Mouse (Mus musculus): Measurements from ENCODE around the gene Nop2. TPM values are rescaled to one million over a fixed set of nuclear protein-coding genes. Genes with fewer than 3 reads are reported as not detected.

Gene Nop2
- polyA plus RNA-seq, 1 experiment: 55.4 TPM

DNA sequence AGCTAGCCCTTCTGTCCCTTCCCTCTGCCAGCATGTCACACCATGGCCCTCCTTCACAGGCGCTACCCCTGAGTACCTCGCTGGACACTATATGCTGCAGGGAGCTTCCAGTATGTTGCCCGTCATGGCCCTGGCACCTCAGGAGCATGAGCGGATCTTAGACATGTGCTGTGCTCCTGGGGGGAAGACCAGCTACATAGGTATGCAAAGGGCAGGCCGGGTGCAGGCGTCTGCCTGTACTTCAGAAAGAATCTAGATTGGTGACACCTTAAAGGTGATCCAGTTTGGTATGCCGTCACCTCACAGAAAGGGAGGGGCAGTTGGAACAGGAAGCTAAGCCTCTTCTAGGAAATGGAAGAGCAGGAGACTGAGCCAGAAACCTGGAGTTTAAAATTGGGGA, 8.0 kb downstream of the Nop2 start:
- Histone ChIP-seq H3K4me3 (no peak overlapping the region), H3K4me2 (ENCODE audit: low read depth) (no peak overlapping the region), H3K79me2 (ENCODE audit: control insufficient read depth, insufficient read depth) (peaks cover 15% of the 10 kb centered on the region), H3K27me3 (ENCODE audit: control insufficient read depth, insufficient read depth, insufficient read length) (no peaks in the 10 kb centered on the region), H3K36me3 (ENCODE audit: control insufficient read depth, insufficient read depth) (peaks cover 35% of the 10 kb centered on the region), H3ac (ENCODE audit: control insufficient read depth, insufficient read length) (no peak overlapping the region)
- TF ChIP-seq REST (IDR thresholded peaks at IDR 0.05; ENCODE audit: insufficient read depth, insufficient read length): no peak
- TF ChIP-seq MYOD1 (IDR thresholded peaks at IDR 0.05; ENCODE audit: control insufficient read depth in 1 of 3, insufficient read length in 2 of 3, low read depth in 2 of 3): no peak
- TF ChIP-seq POLR2AphosphoS2 (IDR thresholded peaks at IDR 0.05; ENCODE audit: insufficient read length, low read depth): no peak
- TF ChIP-seq POLR2A (IDR thresholded peaks at IDR 0.05; ENCODE audit: insufficient read length, low read depth): no peak
- TF ChIP-seq SRF (IDR thresholded peaks at IDR 0.05; ENCODE audit: control insufficient read depth, insufficient read length, low read depth): no peak
- TF ChIP-seq USF1 (IDR thresholded peaks at IDR 0.05; ENCODE audit: low read depth): no peak
- no peak for TF ChIP-seq TCF12 (IDR thresholded peaks at IDR 0.05; ENCODE audit: insufficient read depth, poor library complexity, severe bottlenecking)
- TF ChIP-seq CEBPB (IDR thresholded peaks at IDR 0.05; ENCODE audit: insufficient read depth, poor library complexity, severe bottlenecking): no peak
- TF ChIP-seq MAX (IDR thresholded peaks at IDR 0.05; ENCODE audit: low read depth): no peak
- no peak for TF ChIP-seq E2F4 (IDR thresholded peaks at IDR 0.05; ENCODE audit: insufficient read depth)
- no peak for TF ChIP-seq MYOG (IDR thresholded peaks at IDR 0.05; ENCODE audit: control insufficient read depth in 1 of 3, insufficient read depth in 1 of 3, insufficient read length in 2 of 3, low read depth in 2 of 3)
- no peak for TF ChIP-seq TCF3 (IDR thresholded peaks at IDR 0.05; ENCODE audit: insufficient read length, low read depth)

DNA sequence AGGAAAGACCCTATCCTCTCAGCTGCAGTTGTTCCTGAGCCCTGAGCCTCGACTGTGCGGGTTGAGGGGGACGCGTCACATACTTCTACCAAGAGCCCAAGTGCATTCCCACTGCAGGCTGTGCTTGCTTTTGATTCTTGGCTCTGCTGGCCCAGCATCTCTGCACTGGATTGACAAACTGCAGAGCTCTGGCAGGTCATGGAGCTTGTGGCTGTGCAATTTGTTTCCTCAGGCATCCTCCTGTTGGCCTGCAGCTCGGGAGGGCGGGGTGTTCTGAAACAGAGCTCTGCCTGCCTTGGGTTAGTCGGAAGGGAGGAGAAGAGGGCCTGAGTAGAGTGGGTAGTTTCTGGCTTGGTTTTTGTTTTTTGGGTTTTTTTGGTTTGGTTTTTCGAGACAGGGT, 10.7 kb downstream of the Nop2 start:
- TF ChIP-seq CEBPB (IDR thresholded peaks at IDR 0.05; ENCODE audit: insufficient read depth, poor library complexity, severe bottlenecking) (no peak), USF1 (IDR thresholded peaks at IDR 0.05; ENCODE audit: low read depth) (no peak), SRF (IDR thresholded peaks at IDR 0.05; ENCODE audit: control insufficient read depth, insufficient read length, low read depth) (no peak), TCF12 (IDR thresholded peaks at IDR 0.05; ENCODE audit: insufficient read depth, poor library complexity, severe bottlenecking) (no peak), REST (IDR thresholded peaks at IDR 0.05; ENCODE audit: insufficient read depth, insufficient read length) (no peak), POLR2A (IDR thresholded peaks at IDR 0.05; ENCODE audit: insufficient read length, low read depth) (no peak), E2F4 (IDR thresholded peaks at IDR 0.05; ENCODE audit: insufficient read depth) (no peak), MAX (IDR thresholded peaks at IDR 0.05; ENCODE audit: low read depth) (no peak), MYOG (IDR thresholded peaks at IDR 0.05; ENCODE audit: control insufficient read depth in 1 of 3, insufficient read depth in 1 of 3, insufficient read length in 2 of 3, low read depth in 2 of 3) (no peak), MYOD1 (IDR thresholded peaks at IDR 0.05; ENCODE audit: control insufficient read depth in 1 of 3, insufficient read length in 2 of 3, low read depth in 2 of 3) (no peak), POLR2AphosphoS2 (IDR thresholded peaks at IDR 0.05; ENCODE audit: insufficient read length, low read depth) (no peak), TCF3 (IDR thresholded peaks at IDR 0.05; ENCODE audit: insufficient read length, low read depth) (no peak)
- peaks cover 16% of the 10 kb centered on the region for H3K79me2 ChIP-seq (ENCODE audit: control insufficient read depth, insufficient read depth)
- no peak overlapping the region for H3K4me3 ChIP-seq
- H3K27me3 ChIP-seq (ENCODE audit: control insufficient read depth, insufficient read depth, insufficient read length): no peaks in the 10 kb centered on the region
- no peak overlapping the region for H3ac ChIP-seq (ENCODE audit: control insufficient read depth, insufficient read length)
- H3K36me3 ChIP-seq (ENCODE audit: control insufficient read depth, insufficient read depth): peaks cover 12% of the 10 kb centered on the region
- H3K4me2 ChIP-seq (ENCODE audit: low read depth): no peak overlapping the region

DNA sequence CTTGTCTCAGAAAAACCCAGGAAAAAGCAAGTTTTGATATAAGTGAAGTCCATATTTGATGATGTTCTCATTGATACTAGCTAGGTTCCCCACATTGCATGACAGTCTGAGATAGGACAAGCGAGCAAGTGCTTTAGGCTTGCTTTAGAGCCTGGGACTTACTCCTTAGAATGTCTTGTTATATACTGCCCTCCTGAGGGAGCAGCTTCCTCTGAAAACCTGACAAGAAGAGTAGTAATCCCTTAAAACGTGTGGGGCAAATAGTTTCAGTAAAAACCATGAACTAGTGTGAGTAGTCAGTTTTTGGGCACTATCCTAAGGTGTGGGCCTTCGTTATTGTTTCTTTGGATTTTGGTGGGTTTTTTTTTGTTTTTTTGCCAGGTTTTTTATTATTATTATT, 11.4 kb downstream of the Nop2 start:
- H3K36me3 ChIP-seq (ENCODE audit: control insufficient read depth, insufficient read depth): peaks cover 12% of the 10 kb centered on the region
- peaks cover 16% of the 10 kb centered on the region for H3K79me2 ChIP-seq (ENCODE audit: control insufficient read depth, insufficient read depth)
- no peaks in the 10 kb centered on the region for H3K27me3 ChIP-seq (ENCODE audit: control insufficient read depth, insufficient read depth, insufficient read length)
- no peak overlapping the region for H3ac ChIP-seq (ENCODE audit: control insufficient read depth, insufficient read length)
- TF ChIP-seq MYOG (IDR thresholded peaks at IDR 0.05; ENCODE audit: control insufficient read depth in 1 of 3, insufficient read depth in 1 of 3, insufficient read length in 2 of 3, low read depth in 2 of 3) (no peak), MAX (IDR thresholded peaks at IDR 0.05; ENCODE audit: low read depth) (no peak), E2F4 (IDR thresholded peaks at IDR 0.05; ENCODE audit: insufficient read depth) (no peak), USF1 (IDR thresholded peaks at IDR 0.05; ENCODE audit: low read depth) (no peak), TCF12 (IDR thresholded peaks at IDR 0.05; ENCODE audit: insufficient read depth, poor library complexity, severe bottlenecking) (no peak), MYOD1 (IDR thresholded peaks at IDR 0.05; ENCODE audit: control insufficient read depth in 1 of 3, insufficient read length in 2 of 3, low read depth in 2 of 3) (no peak), TCF3 (IDR thresholded peaks at IDR 0.05; ENCODE audit: insufficient read length, low read depth) (no peak), POLR2AphosphoS2 (IDR thresholded peaks at IDR 0.05; ENCODE audit: insufficient read length, low read depth) (no peak), CEBPB (IDR thresholded peaks at IDR 0.05; ENCODE audit: insufficient read depth, poor library complexity, severe bottlenecking) (no peak), POLR2A (IDR thresholded peaks at IDR 0.05; ENCODE audit: insufficient read length, low read depth) (no peak)
- H3K4me2 ChIP-seq (ENCODE audit: low read depth): no peak overlapping the region
- no peak overlapping the region for H3K4me3 ChIP-seq

DNA sequence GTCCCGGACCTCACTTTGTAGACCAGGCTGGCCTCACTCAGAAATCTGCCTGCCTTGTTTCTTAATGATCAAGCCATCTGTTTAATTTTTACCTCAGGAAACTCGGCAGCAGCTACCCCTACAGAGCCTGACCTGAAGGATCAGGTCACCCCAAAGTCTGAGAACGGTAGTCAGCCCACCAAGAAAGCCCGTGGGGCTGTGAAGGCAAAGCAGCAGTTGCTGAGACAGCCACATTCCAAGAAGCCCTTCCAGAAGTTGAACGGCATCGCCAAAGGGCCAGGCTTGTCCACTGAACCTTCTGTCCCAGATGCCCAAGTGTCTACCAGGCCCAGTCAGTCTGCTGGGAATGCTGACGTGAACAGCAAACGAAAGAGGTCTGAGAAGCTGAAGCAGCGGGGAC, 12.2 kb downstream of the Nop2 start:
- TF ChIP-seq E2F4 (IDR thresholded peaks at IDR 0.05; ENCODE audit: insufficient read depth) (no peak), TCF12 (IDR thresholded peaks at IDR 0.05; ENCODE audit: insufficient read depth, poor library complexity, severe bottlenecking) (no peak), MYOD1 (IDR thresholded peaks at IDR 0.05; ENCODE audit: control insufficient read depth in 1 of 3, insufficient read length in 2 of 3, low read depth in 2 of 3) (no peak), SRF (IDR thresholded peaks at IDR 0.05; ENCODE audit: control insufficient read depth, insufficient read length, low read depth) (no peak), REST (IDR thresholded peaks at IDR 0.05; ENCODE audit: insufficient read depth, insufficient read length) (no peak), MAX (IDR thresholded peaks at IDR 0.05; ENCODE audit: low read depth) (no peak), POLR2AphosphoS2 (IDR thresholded peaks at IDR 0.05; ENCODE audit: insufficient read length, low read depth) (no peak), TCF3 (IDR thresholded peaks at IDR 0.05; ENCODE audit: insufficient read length, low read depth) (no peak), POLR2A (IDR thresholded peaks at IDR 0.05; ENCODE audit: insufficient read length, low read depth) (no peak), USF1 (IDR thresholded peaks at IDR 0.05; ENCODE audit: low read depth) (no peak), MYOG (IDR thresholded peaks at IDR 0.05; ENCODE audit: control insufficient read depth in 1 of 3, insufficient read depth in 1 of 3, insufficient read length in 2 of 3, low read depth in 2 of 3) (no peak), CEBPB (IDR thresholded peaks at IDR 0.05; ENCODE audit: insufficient read depth, poor library complexity, severe bottlenecking) (no peak)
- peaks cover 12% of the 10 kb centered on the region for H3K36me3 ChIP-seq (ENCODE audit: control insufficient read depth, insufficient read depth)
- no peak overlapping the region for H3K4me2 ChIP-seq (ENCODE audit: low read depth)
- no peaks in the 10 kb centered on the region for H3K27me3 ChIP-seq (ENCODE audit: control insufficient read depth, insufficient read depth, insufficient read length)
- no peak overlapping the region for H3ac ChIP-seq (ENCODE audit: control insufficient read depth, insufficient read length)
- H3K79me2 ChIP-seq (ENCODE audit: control insufficient read depth, insufficient read depth): peaks cover 16% of the 10 kb centered on the region
- no peak overlapping the region for H3K4me3 ChIP-seq

Measured in myocyte (in vitro differentiated cells).